Comparison of ENCODE assay signal across 12 mouse cellular contexts in the genomic region with DNA sequence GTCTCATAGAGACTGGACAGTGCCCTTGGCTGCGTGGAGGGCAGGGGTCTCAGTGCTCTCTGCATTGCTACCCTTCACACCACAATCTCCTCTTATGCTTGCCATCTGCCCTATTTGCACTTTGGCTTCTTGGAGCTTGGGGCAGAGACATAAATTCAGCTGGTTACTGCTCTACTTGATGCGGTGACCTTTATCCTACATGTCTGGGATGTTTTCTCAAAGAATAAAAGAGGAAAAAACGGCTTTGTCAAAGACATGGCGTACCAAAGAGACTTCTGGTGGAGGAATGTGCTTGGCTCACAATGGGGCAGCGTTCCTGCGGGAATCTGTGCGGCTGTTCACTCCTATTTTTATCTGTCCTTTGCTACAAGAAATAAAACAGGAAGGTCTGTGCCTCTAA. TPM values are rescaled to one million over a fixed set of nuclear protein-coding genes. Genes with fewer than 3 reads are reported as not detected.
DNase-seq lines count a peak whose midpoint lies in the region; ATAC-seq and TF ChIP-seq lines count a peak whose summit lies in the region.
"Had no signal": no experiment of that assay in that cellular context is flagged by ENCODE, and none has a peak within 500 bp of the region (broad histone marks: within the 10 kb centered on the region; RNA-seq: fewer than 3 reads in every experiment).

No protein-coding gene starts in this region.

- WGBS in kidney, postnatal 0 days, result 51% methylated on average over 7 of the region's 7 CpGs

- no peak for ATAC-seq in kidney, postnatal 0 days (replicated peaks; ENCODE audit: low FRiP score, low read depth)

- H3K27me3 ChIP-seq in testis, adult 2 months (ENCODE audit: control insufficient read depth, insufficient read depth, low read length), result no peaks in the 10 kb centered on the region
- no peaks in the 10 kb centered on the region for H3K27me3 ChIP-seq in kidney, postnatal 0 days (ENCODE audit: insufficient read depth, low read length)
- H3K27me3 ChIP-seq: midbrain, embryonic 12.5 days had no signal

- no peaks in the 10 kb centered on the region for H3K9me3 ChIP-seq in kidney, postnatal 0 days (replicated peaks; ENCODE audit: low read length)
- H3K9me3 ChIP-seq: midbrain, embryonic 12.5 days had no signal

- no peak overlapping the region for H3K4me3 ChIP-seq in testis, adult 2 months (ENCODE audit: control insufficient read depth, low read depth, low read length)
- no peak overlapping the region for H3K4me3 ChIP-seq in kidney, postnatal 0 days (replicated peaks; ENCODE audit: low read depth, low read length)
- H3K4me3 ChIP-seq: midbrain, embryonic 12.5 days had no signal

- peak; percentile 44 for DNase-seq in embryo, embryonic 10 days (ENCODE audit: low spot score)
- DNase-seq in embryo, embryonic 9.5 days (ENCODE audit: extremely low spot score), result no peak
- no peak for DNase-seq in testis, postnatal 10 days (ENCODE audit: low spot score)
- peak; percentile 39 for DNase-seq in kidney, postnatal 0 days (ENCODE audit: low spot score)
- DNase-seq in cerebellum, postnatal 14 days, result no peak
- DNase-seq in cerebellum, adult 9-11 months, result no peak
- DNase-seq in lung, postnatal 14 days, result no peak
- DNase-seq: lung, adult 2 months; retina, postnatal 1 day; thymus, postnatal 36 days had no signal

- no peak for TF ChIP-seq POLR2A in testis, adult 2 months (IDR thresholded peaks at IDR 0.05; ENCODE audit: control insufficient read depth, low read depth, low read length)

- peak overlapping the region; percentile 78 for H3K27ac ChIP-seq in testis, adult 2 months (ENCODE audit: control insufficient read depth, insufficient read depth, low read depth, low read length)
- no peak overlapping the region for H3K27ac ChIP-seq in kidney, postnatal 0 days
- H3K27ac ChIP-seq: midbrain, embryonic 12.5 days had no signal

- no peaks in the 10 kb centered on the region for H3K36me3 ChIP-seq in testis, adult 2 months (ENCODE audit: control insufficient read depth, insufficient read depth, low read length)
- H3K36me3 ChIP-seq in kidney, postnatal 0 days (ENCODE audit: insufficient read depth, low read length), result no peaks in the 10 kb centered on the region
- H3K36me3 ChIP-seq: midbrain, embryonic 12.5 days had no signal

- no peak overlapping the region for H3K4me2 ChIP-seq in kidney, postnatal 0 days (ENCODE audit: low read length)
- H3K4me2 ChIP-seq: midbrain, embryonic 12.5 days had no signal

- no peak overlapping the region for H3K9ac ChIP-seq in kidney, postnatal 0 days (ENCODE audit: low read depth, low read length)
- H3K9ac ChIP-seq: midbrain, embryonic 12.5 days had no signal

- TF ChIP-seq CTCF in testis, adult 2 months (IDR thresholded peaks at IDR 0.05; ENCODE audit: control insufficient read depth, insufficient read depth, insufficient replicate concordance, low read depth, low read length), result no peak
- TF ChIP-seq CTCF in kidney, postnatal 0 days (IDR thresholded peaks at IDR 0.05; ENCODE audit: low read depth), result no peak

- H3K4me1 ChIP-seq in testis, adult 2 months (ENCODE audit: control insufficient read depth, insufficient read depth, low read length), result peaks cover 4% of the 10 kb centered on the region
- peaks cover 8% of the 10 kb centered on the region; the same call in 1 of the 2 replicates for H3K4me1 ChIP-seq in kidney, postnatal 0 days (replicated peaks; ENCODE audit: insufficient read depth, low read length)

RNA-seq across cellular contexts. Expression of a gene that starts 56.2 kb away (rescaled TPM):
- polyA plus RNA-seq in testis, adult 2 months (2012; rRNA removed), result 14.3 and 17.1 TPM in 2 replicates
- 14.8 and 19.0 TPM in 2 replicates for polyA plus RNA-seq in kidney, postnatal 0 days (2015; fragmentation: Nextera tagmentation; extraction: Ambion mirVana)

Comparison
In these comparisons a context has a peak if more than half of its experiments do, and no peak if none do; other contexts are left out.
1. DNase-seq: peak in embryo, embryonic 10 days (single experiment) and kidney, postnatal 0 days (single experiment); none in embryo, embryonic 9.5 days (single experiment), testis, postnatal 10 days (single experiment), cerebellum, postnatal 14 days (0 of 2), cerebellum, adult 9-11 months (single experiment) and lung, postnatal 14 days (single experiment).